Mouse (Mus musculus): ENCODE measurements around the gene Fam198b.
A peak's percentile ranks its signal among the peaks of the same experiment; 100 is the strongest.

DNA sequence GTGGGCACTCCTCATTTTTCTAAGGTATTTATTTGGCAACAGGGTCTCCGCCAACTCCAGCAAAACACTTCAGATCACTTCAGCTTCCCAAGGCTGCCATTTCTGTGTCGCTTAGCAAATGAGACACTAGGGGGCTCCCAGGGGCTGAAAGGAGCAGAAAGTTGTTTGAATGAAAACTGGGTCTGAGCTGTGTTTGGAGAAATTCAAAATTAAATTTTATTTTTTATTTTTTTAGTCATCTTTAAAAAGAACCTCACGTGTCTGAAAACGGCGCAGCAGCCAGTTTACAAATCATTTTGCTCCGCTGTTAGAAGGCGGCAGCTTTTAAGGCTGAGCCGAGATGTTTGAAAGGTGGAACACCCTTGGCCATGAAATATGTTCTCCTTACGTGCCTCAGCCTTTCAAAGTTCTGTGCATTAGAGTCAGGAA, 442 bp downstream of the Fam198b start:
- TF ChIP-seq CTCF (IDR thresholded peaks at IDR 0.05; ENCODE audit: extremely low read depth, insufficient read depth, insufficient read length, insufficient replicate concordance), result peak; percentile 22; the same call in 1 of the 2 replicates
- no peak for TF ChIP-seq POLR2A (IDR thresholded peaks at IDR 0.05; ENCODE audit: low read depth, low read length)

Measured in spleen, adult 2 months (tissue).